Mouse (Mus musculus) myocyte (in vitro differentiated cells): Measurements from ENCODE around the gene Rnf34.

ENCODE experiments used
- CEBPB ChIP-seq: IDR thresholded peaks from 2 replicates; pipeline ENCODE4 v1.6.1; 2011; ENCODE audit warnings: mild to moderate bottlenecking, moderate library complexity; ENCODE audit not compliant: poor library complexity, insufficient read depth, severe bottlenecking
- E2F4 ChIP-seq: IDR thresholded peaks from one replicate; pipeline ENCODE4 v1.6.1; 2011; ENCODE audit warnings: mild to moderate bottlenecking, control low read depth, moderate library complexity; ENCODE audit not compliant: insufficient read depth
- MAX ChIP-seq: IDR thresholded peaks from one replicate; pipeline ENCODE4 v1.6.1; 2011; ENCODE audit warnings: low read depth, mild to moderate bottlenecking, control low read depth
- MYOD1 ChIP-seq, 3 experiments: IDR thresholded peaks; one replicate each; pipeline ENCODE4 v1.6.1; 2011; ENCODE audit warnings: control low read depth in 2 of 3, low read depth in 2 of 3, mild to moderate bottlenecking in 2 of 3, moderate library complexity in 1 of 3; ENCODE audit not compliant: insufficient read length in 2 of 3, control insufficient read depth in 1 of 3
- MYOG ChIP-seq, 3 experiments: IDR thresholded peaks; one replicate each; pipeline ENCODE4 v1.6.1; 2011; ENCODE audit warnings: control low read depth in 2 of 3, low read depth in 2 of 3, mild to moderate bottlenecking in 2 of 3; ENCODE audit not compliant: insufficient read length in 2 of 3, control insufficient read depth in 1 of 3, insufficient read depth in 1 of 3
- POLR2A ChIP-seq: IDR thresholded peaks from one replicate; pipeline ENCODE4 v1.6.1; 2011; ENCODE audit warnings: low read depth, mild to moderate bottlenecking, control low read depth, moderate library complexity; ENCODE audit not compliant: insufficient read length
- POLR2AphosphoS2 ChIP-seq: IDR thresholded peaks from one replicate; pipeline ENCODE4 v1.6.1; 2011; ENCODE audit warnings: low read depth, control low read depth; ENCODE audit not compliant: insufficient read length
- REST ChIP-seq: IDR thresholded peaks from one replicate; pipeline ENCODE4 v1.6.1; 2011; ENCODE audit warnings: mild to moderate bottlenecking, control low read depth, moderate library complexity; ENCODE audit not compliant: insufficient read depth, insufficient read length
- SRF ChIP-seq: IDR thresholded peaks from one replicate; pipeline ENCODE4 v1.6.1; 2011; ENCODE audit warnings: low read depth; ENCODE audit not compliant: control insufficient read depth, insufficient read length
- TCF12 ChIP-seq: IDR thresholded peaks from one replicate; pipeline ENCODE4 v1.6.1; 2011; ENCODE audit warnings: mild to moderate bottlenecking, control low read depth; ENCODE audit not compliant: poor library complexity, insufficient read depth, severe bottlenecking
- TCF3 ChIP-seq: IDR thresholded peaks from one replicate; pipeline ENCODE4 v1.6.1; 2011; ENCODE audit warnings: low read depth, control low read depth; ENCODE audit not compliant: insufficient read length
- USF1 ChIP-seq: IDR thresholded peaks from one replicate; pipeline ENCODE4 v1.6.1; 2011; ENCODE audit warnings: low read depth, mild to moderate bottlenecking, control low read depth, moderate library complexity

GRCm38 (mm10) chr5:122800345-122801010, 49.4 kb upstream of the Rnf34 start:
- no peak for TF ChIP-seq POLR2A
- TF ChIP-seq TCF3 = no peak
- no peak for TF ChIP-seq MYOD1 (IDR thresholded peaks at IDR 0.05; ENCODE audit: control insufficient read depth in 1 of 3, insufficient read length in 2 of 3, low read depth in 2 of 3)
- no peak for TF ChIP-seq USF1
- no peak for TF ChIP-seq CEBPB
- TF ChIP-seq TCF12 = no peak
- no peak for TF ChIP-seq MAX
- TF ChIP-seq MYOG (IDR thresholded peaks at IDR 0.05; ENCODE audit: control insufficient read depth in 1 of 3, insufficient read depth in 1 of 3, insufficient read length in 2 of 3, low read depth in 2 of 3) = no peak
- TF ChIP-seq SRF = no peak
- no peak for TF ChIP-seq POLR2AphosphoS2
- TF ChIP-seq E2F4 = no peak
- TF ChIP-seq REST = no peak
